Mouse (Mus musculus): ENCODE data around the gene Sox6.

Sox6 gene

GRCm38 (mm10) chr7:115751083-115751482, 287.5 kb downstream of the Sox6 start:
- DNase-seq (ENCODE audit: low spot score in 2 of 2) = no peak

DNA sequence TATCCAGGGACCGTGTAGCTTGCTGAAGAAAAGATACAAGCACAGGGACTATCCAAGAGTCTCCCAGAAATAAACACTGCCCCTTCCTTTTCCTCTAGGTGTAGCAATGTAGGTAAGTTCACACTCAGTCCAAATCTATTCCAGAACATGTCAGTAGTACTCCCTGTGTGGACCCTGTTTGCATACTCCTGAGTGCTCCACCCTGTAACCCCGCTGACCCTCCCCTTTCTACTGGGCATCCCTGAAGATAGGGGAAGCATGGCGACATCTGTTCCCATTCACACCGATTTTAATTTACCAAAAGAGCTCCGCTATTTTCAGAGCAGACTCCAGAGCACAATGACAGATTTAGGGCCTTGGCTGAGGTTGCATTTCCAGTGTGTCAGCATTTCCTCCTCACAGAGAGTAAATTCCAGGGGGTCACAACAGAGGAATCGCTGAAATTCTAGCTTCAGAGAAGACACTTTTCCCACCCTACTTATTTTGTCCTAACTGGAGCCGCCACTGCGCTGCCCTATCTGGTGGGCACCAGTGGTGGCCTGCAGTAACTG, 288.2 kb downstream of the Sox6 start:
- no peak for DNase-seq (ENCODE audit: low spot score in 2 of 2)

- DNase-seq (ENCODE audit: low spot score in 2 of 2) = no peak
Observed at GRCm38 (mm10) chr7:115747541-115747940, 291.1 kb downstream of the Sox6 start.

DNA sequence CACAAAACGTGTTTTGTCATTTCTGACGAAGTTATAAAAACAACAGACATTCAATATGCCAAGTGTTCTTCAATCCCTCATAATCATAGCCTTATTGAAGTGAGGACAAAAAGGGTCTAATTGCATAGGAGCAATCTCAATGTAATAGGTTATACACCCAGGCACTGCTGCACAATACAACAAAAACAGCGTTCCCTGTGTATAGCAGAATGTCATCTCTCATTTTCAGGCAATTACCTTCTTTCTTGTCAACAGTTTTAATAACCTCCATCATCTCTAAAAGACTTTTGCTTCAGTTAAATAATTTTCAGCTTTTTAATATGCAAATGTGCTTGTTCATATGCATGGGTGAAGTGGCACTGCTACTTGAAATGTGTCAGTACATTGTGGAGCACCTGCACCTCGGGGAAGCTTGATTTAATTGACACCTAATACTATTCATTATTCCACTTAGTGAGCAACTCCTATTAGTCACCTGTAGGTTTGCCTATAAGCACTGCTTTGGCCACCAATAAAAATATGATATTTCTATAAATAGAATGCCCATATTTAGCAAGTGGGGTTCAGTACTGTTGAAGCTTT, 292.8 kb downstream of the Sox6 start:
- no peak for DNase-seq (ENCODE audit: low spot score in 2 of 2)

- DNase-seq (ENCODE audit: low spot score in 2 of 2) = peak in 1 of 2 experiments; percentile 57
Observed at GRCm38 (mm10) chr7:115734137-115734536, 304.5 kb downstream of the Sox6 start.

GRCm38 (mm10) chr7:115732824-115733223, 305.8 kb downstream of the Sox6 start:
- DNase-seq (ENCODE audit: low spot score in 2 of 2) = no peak

GRCm38 (mm10) chr7:115726776-115727175, 311.8 kb downstream of the Sox6 start:
- DNase-seq (ENCODE audit: low spot score in 2 of 2) = no peak

DNA sequence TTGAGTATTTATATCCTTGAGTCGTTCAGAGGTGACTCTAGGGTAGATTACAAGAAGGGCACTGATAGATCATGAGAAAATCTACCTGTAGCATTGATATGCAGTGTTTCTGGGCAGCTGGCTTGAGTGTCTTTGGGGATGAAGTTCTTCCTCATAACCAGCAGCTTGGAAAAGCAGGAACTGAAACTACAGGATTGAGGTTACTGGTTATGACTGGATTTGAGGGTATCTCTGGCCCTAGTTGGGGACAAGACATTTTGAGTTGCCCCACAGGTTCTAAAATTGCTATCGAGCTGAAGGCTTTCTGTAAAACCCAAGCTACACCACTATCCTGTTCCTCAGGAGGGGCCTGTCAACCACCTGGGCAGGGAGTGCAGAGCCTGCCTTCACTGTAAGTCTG, 314.2 kb downstream of the Sox6 start:
- no peak for DNase-seq (ENCODE audit: low spot score in 2 of 2)

DNA sequence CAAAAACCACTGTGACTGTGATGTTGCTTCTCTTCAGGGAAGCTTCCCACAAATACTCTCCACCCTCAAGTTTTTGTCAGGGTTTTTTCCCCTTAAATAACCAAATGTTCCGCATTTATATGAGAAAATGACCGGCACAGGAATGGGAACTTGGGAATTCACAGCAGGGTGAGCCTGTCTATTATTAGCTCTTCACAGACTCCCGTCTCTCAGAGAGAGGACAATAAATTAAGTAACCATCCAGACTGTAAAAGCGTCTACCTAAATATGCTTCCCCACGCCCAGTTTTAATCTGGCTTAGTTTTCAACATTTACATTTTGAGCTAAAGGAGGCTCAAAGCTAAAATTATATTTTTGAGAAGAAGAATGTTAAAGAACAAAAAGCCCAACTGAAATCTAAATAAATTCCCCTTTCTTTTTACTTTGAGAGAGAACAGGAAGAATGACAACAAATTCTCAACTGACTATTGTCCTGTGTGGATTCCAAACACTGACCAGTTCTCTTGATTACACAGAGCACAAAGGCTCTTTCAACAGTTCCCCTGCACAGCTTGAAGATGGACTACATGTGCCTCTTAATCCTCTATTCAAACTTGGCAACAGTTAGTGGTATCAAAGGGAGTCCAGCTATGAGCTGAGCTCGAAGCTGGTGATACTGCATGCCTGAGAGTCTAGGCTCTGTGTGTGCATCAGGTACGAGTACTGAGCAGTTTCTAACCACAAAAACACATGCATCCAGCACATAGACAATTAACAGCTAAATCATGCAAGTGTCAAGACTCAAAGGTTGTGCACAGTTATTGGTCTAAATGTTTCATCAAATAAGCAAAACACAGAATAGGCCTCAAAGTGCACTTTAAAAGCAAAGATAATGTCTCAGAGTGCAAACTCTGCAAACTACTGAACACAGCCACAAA, 316.7 kb downstream of the Sox6 start:
- no peak for DNase-seq (ENCODE audit: low spot score in 2 of 2)

GRCm38 (mm10) chr7:115719791-115720190, 318.8 kb downstream of the Sox6 start:
- no peak for DNase-seq (ENCODE audit: low spot score in 2 of 2)

GRCm38 (mm10) chr7:115706141-115706540, 332.5 kb downstream of the Sox6 start:
- no peak for DNase-seq (ENCODE audit: low spot score in 2 of 2)

- peak in 1 of 2 experiments; percentile 29 for DNase-seq (ENCODE audit: low spot score in 2 of 2)
Observed at GRCm38 (mm10) chr7:115698105-115698504, 340.5 kb downstream of the Sox6 start.

- no peak for DNase-seq (ENCODE audit: low spot score in 2 of 2)
Observed at GRCm38 (mm10) chr7:115693206-115693605, 345.4 kb downstream of the Sox6 start.

GRCm38 (mm10) chr7:115691091-115691490, 347.5 kb downstream of the Sox6 start:
- no peak for DNase-seq (ENCODE audit: low spot score in 2 of 2)

DNA sequence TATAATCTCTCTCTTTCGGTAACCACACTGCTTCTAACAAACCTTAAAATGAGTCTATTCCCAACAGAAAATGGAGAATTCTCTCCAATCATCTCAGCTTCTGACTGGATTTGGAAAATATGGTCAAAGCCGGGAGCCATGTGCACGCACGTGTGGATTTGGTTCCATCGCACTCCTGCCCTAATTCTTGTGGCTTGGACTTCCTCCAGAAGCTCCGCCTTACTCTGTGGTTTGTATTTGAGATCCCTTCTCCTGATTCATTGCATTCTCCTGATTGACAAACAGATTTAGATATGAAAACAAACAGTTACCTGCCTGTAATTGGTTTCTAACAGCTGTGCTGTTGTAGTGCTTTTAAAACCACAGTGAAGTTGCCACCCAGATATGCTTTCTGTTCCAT, 351.9 kb downstream of the Sox6 start:
- no peak for DNase-seq (ENCODE audit: low spot score in 2 of 2)

GRCm38 (mm10) chr7:115684142-115684541, 354.5 kb downstream of the Sox6 start:
- DNase-seq (ENCODE audit: low spot score in 2 of 2) = no peak

GRCm38 (mm10) chr7:115671749-115672148, 366.8 kb downstream of the Sox6 start:
- no peak for DNase-seq (ENCODE audit: low spot score in 2 of 2)

GRCm38 (mm10) chr7:115671272-115671671, 367.3 kb downstream of the Sox6 start:
- no peak for DNase-seq (ENCODE audit: low spot score in 2 of 2)

- DNase-seq (ENCODE audit: low spot score in 2 of 2) = no peak
Observed at GRCm38 (mm10) chr7:115669207-115670004, 369.2 kb downstream of the Sox6 start.

- DNase-seq (ENCODE audit: low spot score in 2 of 2) = no peak
Observed at GRCm38 (mm10) chr7:115666686-115667382, 371.8 kb downstream of the Sox6 start.

- no peak for DNase-seq (ENCODE audit: low spot score in 2 of 2)
Observed at GRCm38 (mm10) chr7:115663399-115663798, 375.2 kb downstream of the Sox6 start.
